Mouse (Mus musculus) kidney, postnatal 0 days (tissue): ENCODE data around the gene Cnnm1. TPM values are rescaled to one million over a fixed set of nuclear protein-coding genes. Genes with fewer than 3 reads are reported as not detected.

ENCODE experiments used
- ATAC-seq: fragments of 200-750 bp; cut with Nextera tagmentation; replicated peaks from 2 replicates; pipeline ENCODE4 v1.8.0; 2017; ENCODE audit warnings: low read depth, moderate number of reproducible peaks, moderate TSS enrichment, moderate library complexity; ENCODE audit not compliant: low FRiP score
- DNase-seq: peaks from one replicate; pipeline ENCODE4 v3.0.0-alpha.2; 2016; ENCODE audit warnings: low spot score
- H3K27ac ChIP-seq: fragments of 300-500 bp; sonication (generic); 2 replicates; pipeline ENCODE4 v1.5.1; 2014; ENCODE audit warnings: mild to moderate bottlenecking
- H3K27me3 ChIP-seq: fragments of 300-500 bp; sonication (generic); 2 replicates; pipeline ENCODE4 v1.6.1; 2014; ENCODE audit warnings: low read length, mixed read lengths; ENCODE audit not compliant: insufficient read depth
- H3K36me3 ChIP-seq: fragments of 300-500 bp; sonication (generic); 2 replicates; pipeline ENCODE4 v1.6.1; 2014; ENCODE audit warnings: low read length, mixed read lengths; ENCODE audit not compliant: insufficient read depth
- H3K4me1 ChIP-seq: fragments of 300-500 bp; sonication (generic); replicated peaks from 2 replicates; pipeline ENCODE4 v1.6.1; 2014; ENCODE audit warnings: antibody characterized with exemption, low read length, mixed read lengths; ENCODE audit not compliant: insufficient read depth
- H3K4me2 ChIP-seq: fragments of 300-500 bp; sonication (generic); 2 replicates; pipeline ENCODE4 v1.6.1; 2014; ENCODE audit warnings: mild to moderate bottlenecking, low read length, moderate library complexity, mixed read lengths
- H3K4me3 ChIP-seq: fragments of 300-500 bp; sonication (generic); replicated peaks from 2 replicates; pipeline ENCODE4 v1.5.1; 2014; ENCODE audit warnings: low read depth, low read length
- H3K9ac ChIP-seq: fragments of 300-500 bp; sonication (generic); 2 replicates; pipeline ENCODE4 v1.6.1; 2014; ENCODE audit warnings: low read depth, low read length
- H3K9me3 ChIP-seq: fragments of 300-500 bp; sonication (generic); replicated peaks from 2 replicates; pipeline ENCODE4 v1.6.1; 2016; ENCODE audit warnings: low read length, inconsistent platforms, mixed read lengths
- CTCF ChIP-seq: IDR thresholded peaks from 2 replicates; pipeline ENCODE4 v1.5.1; 2016; ENCODE audit warnings: antibody characterized with exemption, low read depth, mild to moderate bottlenecking, moderate library complexity
- WGBS: fragments of 180-500 bp; shearing (Covaris S2); extraction: QIAGEN DNeasy Blood & Tissue Kit; methylation state at CpG from one replicate; pipeline ENCODE4 v1.1.7; 2014; 5-methylcytosine and 5-hydroxymethylcytosine counted together
- polyA plus RNA-seq: library from polyadenylated mRNA; unstranded; fragments of >200 nt; fragmentation: Nextera tagmentation; extraction: Ambion mirVana; gene quantifications from 2 replicates; pipeline ENCODE4 v1.2.1, GENCODE M21; 2015

Cnnm1 gene
- polyA plus RNA-seq, 1 experiment from 2014 or later, result 0.62 TPM

GRCm38 (mm10) chr19:43525104-43525482, 84.9 kb downstream of the Cnnm1 start:
- DNase-seq (peak; percentile 45), ATAC-seq (no peak)
- peak overlapping the region; percentile 40 for H3K4me3 ChIP-seq
- 7% methylated on average over 10 of the region's 10 CpGs for WGBS
- no peaks in the 10 kb centered on the region for H3K36me3 ChIP-seq
- peaks cover 9% of the 10 kb centered on the region for H3K4me1 ChIP-seq
- H3K9ac ChIP-seq, result peak overlapping the region; percentile 61
- H3K9me3 ChIP-seq, result no peaks in the 10 kb centered on the region
- H3K27me3 ChIP-seq, result no peaks in the 10 kb centered on the region
- H3K4me2 ChIP-seq, result peak overlapping the region; percentile 72
- no peak for TF ChIP-seq CTCF
- peak overlapping the region; percentile 76 for H3K27ac ChIP-seq

GRCm38 (mm10) chr19:43525566-43525965, 85.3 kb downstream of the Cnnm1 start:
- no peak for TF ChIP-seq CTCF
- peaks cover 6% of the 10 kb centered on the region for H3K4me1 ChIP-seq
- H3K4me3 ChIP-seq, result no peak overlapping the region
- H3K9me3 ChIP-seq, result no peaks in the 10 kb centered on the region
- H3K9ac ChIP-seq, result peak overlapping the region; percentile 61; the same call in 1 of the 2 replicates
- H3K4me2 ChIP-seq, result peak overlapping the region; percentile 72; the same call in 1 of the 2 replicates
- 0 out of 2 replicates have a peak overlapping the region, but pooled peaks have one; percentile 76 for H3K27ac ChIP-seq
- 83% methylated on average over 7 of the region's 7 CpGs for WGBS
- H3K27me3 ChIP-seq, result no peaks in the 10 kb centered on the region
- DNase-seq (no peak), ATAC-seq (no peak)
- H3K36me3 ChIP-seq, result no peaks in the 10 kb centered on the region

GRCm38 (mm10) chr19:43526025-43526424, 85.8 kb downstream of the Cnnm1 start:
- WGBS, result 63% methylated on average over 9 of the region's 9 CpGs

DNA sequence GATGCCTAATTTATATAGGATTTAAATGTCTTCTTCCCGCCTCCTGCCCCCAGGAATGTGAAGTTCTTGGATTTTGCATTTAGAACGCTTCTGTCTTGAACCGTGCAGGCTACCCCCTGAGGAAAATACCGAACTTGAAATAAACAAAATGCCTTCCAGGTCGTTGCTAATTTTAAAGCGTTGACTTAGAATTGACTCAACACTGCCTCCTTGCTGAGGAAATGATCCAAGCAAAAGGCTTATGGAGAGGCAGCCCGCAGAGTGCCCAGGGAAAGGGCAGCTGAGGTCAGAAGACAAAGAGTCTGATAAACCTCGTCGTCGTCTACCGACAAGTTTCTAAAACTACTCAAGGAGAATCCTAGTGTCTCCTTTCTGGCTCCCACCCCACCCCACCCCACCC, 86.9 kb downstream of the Cnnm1 start:
- no peak overlapping the region for H3K27ac ChIP-seq
- H3K4me2 ChIP-seq, result no peak overlapping the region
- no peaks in the 10 kb centered on the region for H3K36me3 ChIP-seq
- no peak for ATAC-seq
- H3K27me3 ChIP-seq, result no peaks in the 10 kb centered on the region; the same call in 1 of the 2 replicates
- no peak overlapping the region for H3K9ac ChIP-seq
- WGBS, result 16% methylated on average over 11 of the region's 11 CpGs
- peak; percentile 47 for DNase-seq
- no peak overlapping the region for H3K4me3 ChIP-seq
- TF ChIP-seq CTCF, result peak; percentile 69
- H3K4me1 ChIP-seq, result peaks cover 5% of the 10 kb centered on the region
- no peaks in the 10 kb centered on the region for H3K9me3 ChIP-seq

More at GRCm38 (mm10) chr19:43526025-43526424, 85.8 kb downstream of the Cnnm1 start:
- ATAC-seq, result no peak
- no peak overlapping the region for H3K27ac ChIP-seq
- H3K4me1 ChIP-seq, result peaks cover 5% of the 10 kb centered on the region
- H3K9ac ChIP-seq, result no peak overlapping the region
- TF ChIP-seq CTCF, result no peak
- no peaks in the 10 kb centered on the region for H3K36me3 ChIP-seq
- H3K9me3 ChIP-seq, result no peaks in the 10 kb centered on the region
- H3K4me3 ChIP-seq, result no peak overlapping the region
- H3K27me3 ChIP-seq, result no peaks in the 10 kb centered on the region
- H3K4me2 ChIP-seq, result no peak overlapping the region
- DNase-seq, result no peak

- Histone ChIP-seq H3K4me3 (no peak overlapping the region), H3K27me3 (no peaks in the 10 kb centered on the region; the same call in 1 of the 2 replicates), H3K36me3 (no peaks in the 10 kb centered on the region), H3K9ac (no peak overlapping the region), H3K4me2 (no peak overlapping the region), H3K27ac (no peak overlapping the region), H3K4me1 (peaks cover 5% of the 10 kb centered on the region), H3K9me3 (no peaks in the 10 kb centered on the region)
- ATAC-seq, result no peak
- 86% methylated on average over 8 of the region's 8 CpGs for WGBS
- DNase-seq, result no peak
- TF ChIP-seq CTCF, result no peak
These were observed 87.9 kb downstream of the Cnnm1 start for GRCm38 (mm10) chr19:43528056-43528587.

DNA sequence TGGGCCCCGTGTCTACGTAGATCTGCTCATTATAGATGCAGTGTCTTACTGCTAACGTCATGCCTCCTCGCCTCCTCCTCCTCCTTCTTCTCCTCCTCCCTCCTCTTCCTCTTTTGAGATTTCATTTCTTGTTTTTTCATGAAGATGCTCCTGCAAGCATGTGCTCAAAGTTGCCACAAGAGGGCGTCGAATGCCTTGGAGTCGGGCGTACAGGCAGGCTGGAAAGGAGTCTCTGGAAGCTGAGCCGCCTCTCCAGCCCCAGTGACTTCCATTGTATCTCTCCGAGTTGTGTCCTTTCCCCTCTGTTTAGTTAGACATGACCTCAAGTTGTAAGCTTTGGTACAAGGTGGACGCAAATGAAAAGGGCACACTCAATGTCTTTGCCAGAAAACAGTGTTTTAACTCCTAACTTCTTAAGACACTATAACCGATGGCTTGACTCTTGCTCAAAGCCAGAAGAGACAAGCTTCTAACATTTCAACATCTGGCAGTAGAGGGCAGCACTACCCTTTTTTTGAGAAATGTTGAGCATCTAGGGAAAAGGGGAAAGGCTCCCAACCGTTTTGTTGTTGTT, 90.0 kb downstream of the Cnnm1 start:
- Histone ChIP-seq H3K4me3 (no peak overlapping the region), H3K4me2 (peak overlapping the region; percentile 38), H3K9me3 (no peaks in the 10 kb centered on the region), H3K27ac (no peak overlapping the region), H3K4me1 (no peaks in the 10 kb centered on the region; the same call in 1 of the 2 replicates), H3K27me3 (no peaks in the 10 kb centered on the region; the same call in 1 of the 2 replicates), H3K9ac (no peak overlapping the region), H3K36me3 (no peaks in the 10 kb centered on the region)
- peak; percentile 86 for TF ChIP-seq CTCF
- peak; percentile 68; the same call in 1 of the 2 replicates for ATAC-seq
- DNase-seq, result peak; percentile 96
- WGBS, result under 1% methylated on average over 13 of the region's 13 CpGs
